Mouse (Mus musculus) brown adipose tissue, adult 24 weeks (tissue): ENCODE measurements around the gene Mob1b. TPM values are rescaled to one million over a fixed set of nuclear protein-coding genes. Genes with fewer than 3 reads are reported as not detected.

ENCODE experiments used
- H3K27ac ChIP-seq: fragments of 200-500 bp; replicated peaks from 2 replicates; pipeline ENCODE4 v1.5.1; 2012; ENCODE audit warnings: low read depth, mild to moderate bottlenecking, low read length
- H3K4me1 ChIP-seq: fragments of 200-500 bp; 2 replicates; pipeline ENCODE4 v1.6.1; 2012; ENCODE audit warnings: low read length, mixed read lengths; ENCODE audit not compliant: control insufficient read depth, insufficient read depth, insufficient read length
- H3K4me3 ChIP-seq: fragments of 200-500 bp; 2 replicates; pipeline ENCODE4 v1.5.1; 2012; ENCODE audit warnings: low read depth, mild to moderate bottlenecking, low read length, moderate library complexity; ENCODE audit not compliant: insufficient read depth
- polyA plus RNA-seq: library from polyadenylated mRNA; stranded (reverse); fragments of >200 nt; gene quantifications from 2 replicates; pipeline ENCODE4 v1.2.4, GENCODE M21; 2012; ENCODE audit not compliant: missing spikeins, insufficient read depth, insufficient read length

The Mob1b gene
- polyA plus RNA-seq, 1 experiment = 26.0 TPM

DNA sequence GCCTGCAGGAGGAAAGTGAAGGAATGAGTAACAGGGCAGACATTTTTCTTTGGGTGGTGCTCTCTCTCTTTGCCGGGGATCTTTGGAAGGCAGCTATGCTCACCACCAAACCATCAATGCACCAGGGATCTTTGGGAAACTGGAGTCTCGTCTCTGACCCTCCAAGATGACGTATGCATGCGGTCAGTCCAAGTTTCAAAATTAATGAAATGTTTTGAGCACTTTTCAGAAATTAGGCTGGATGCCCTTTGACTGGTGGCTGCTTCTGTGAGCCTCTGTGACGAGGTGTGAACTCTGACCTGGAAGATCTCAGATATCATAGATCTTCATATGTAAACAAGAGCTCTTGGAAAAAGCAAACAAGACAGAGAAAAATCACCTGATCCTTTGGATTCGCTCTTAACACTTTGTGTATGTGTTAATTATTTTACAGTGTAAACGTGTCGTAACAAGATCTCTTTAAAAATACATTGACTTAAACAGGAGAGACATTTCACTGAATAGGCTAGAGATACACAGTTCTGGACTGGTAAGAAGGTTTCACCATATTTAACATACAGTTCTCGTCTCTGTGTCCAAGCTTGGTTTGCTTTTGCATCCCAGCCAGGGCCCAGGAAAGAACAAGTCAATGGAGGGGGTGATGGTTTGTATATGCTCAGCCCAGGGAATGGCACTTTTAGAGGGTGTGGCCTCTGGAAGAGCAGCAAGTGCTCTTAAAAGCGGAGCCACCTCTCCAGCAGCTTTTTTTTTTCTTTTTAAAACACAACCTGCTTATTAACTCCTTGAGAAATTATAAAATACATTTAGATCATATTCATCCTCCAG is 29.8 kb upstream of the Mob1b start:
- Histone ChIP-seq H3K4me1 (no peaks in the 10 kb centered on the region), H3K4me3 (no peak overlapping the region), H3K27ac (no peak overlapping the region)

DNA sequence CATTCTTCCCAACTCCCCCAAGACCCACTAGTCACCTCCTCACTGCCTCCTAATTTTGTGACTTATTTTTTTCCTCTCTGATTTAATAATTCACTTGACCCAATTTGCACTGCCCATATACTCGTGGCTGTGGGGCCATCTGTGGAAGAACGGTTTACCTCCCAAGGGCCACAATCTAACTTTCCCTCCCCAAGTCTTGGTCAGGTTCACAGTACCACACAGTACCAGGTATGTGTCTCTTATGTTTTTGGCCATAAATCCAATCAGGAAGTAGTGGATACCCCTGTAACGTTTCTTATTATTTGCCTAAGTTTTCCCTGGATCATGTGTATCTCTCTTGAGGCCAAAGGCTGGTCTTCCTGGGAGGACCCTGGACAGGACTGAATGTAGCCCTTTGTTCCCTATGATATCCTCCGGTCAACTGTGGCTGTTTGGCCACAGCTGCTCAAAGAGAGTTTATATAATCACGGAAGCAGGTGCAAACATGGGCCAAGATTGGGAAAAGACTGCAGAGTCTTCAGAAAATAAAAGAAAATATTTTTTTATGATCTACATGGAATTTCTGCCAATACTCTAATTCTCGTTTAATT is 29.1 kb upstream of the Mob1b start:
- Histone ChIP-seq H3K27ac (no peak overlapping the region), H3K4me1 (no peaks in the 10 kb centered on the region), H3K4me3 (no peak overlapping the region)

DNA sequence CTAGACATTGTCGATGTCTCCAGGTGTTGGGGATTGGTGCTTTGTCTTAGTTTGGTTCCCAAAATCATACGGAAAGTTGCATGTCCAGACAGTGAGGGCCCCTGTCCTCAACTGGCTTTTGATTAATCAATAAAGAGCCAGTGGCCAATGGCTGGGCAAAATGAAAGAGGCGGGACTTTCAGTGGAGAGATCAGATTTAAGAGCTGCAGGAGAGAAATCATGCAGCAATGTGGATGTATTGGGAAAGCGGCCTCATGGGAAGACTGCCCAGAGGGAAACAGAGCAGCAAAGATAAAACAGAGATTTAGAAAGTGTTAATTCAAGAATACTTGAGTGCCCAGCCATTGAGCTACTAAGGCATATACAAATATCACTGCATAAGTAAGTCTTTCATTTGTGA is 28.1 kb upstream of the Mob1b start:
- Histone ChIP-seq H3K4me1 (no peaks in the 10 kb centered on the region), H3K4me3 (no peak overlapping the region), H3K27ac (no peak overlapping the region)

DNA sequence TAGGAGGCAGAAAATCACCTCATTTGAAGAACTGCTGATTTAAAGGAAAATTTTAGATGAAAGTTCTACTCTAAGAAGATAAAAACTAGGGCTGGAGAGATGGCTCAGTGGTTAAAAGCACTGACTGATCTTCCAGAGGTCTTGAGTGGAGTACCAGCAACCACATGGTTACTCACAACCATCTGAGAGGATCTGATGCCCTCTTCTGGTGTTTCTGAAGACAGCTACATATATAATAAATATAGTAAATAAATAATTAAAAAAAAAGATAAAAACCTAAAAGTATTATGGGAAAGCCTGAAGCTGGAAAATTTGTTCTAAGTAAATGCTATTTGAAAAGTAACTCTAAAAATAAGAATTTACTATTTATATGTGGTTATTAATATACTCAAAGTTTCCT is 27.6 kb upstream of the Mob1b start:
- no peak overlapping the region for H3K4me3 ChIP-seq
- no peak overlapping the region for H3K27ac ChIP-seq
- no peaks in the 10 kb centered on the region for H3K4me1 ChIP-seq

DNA sequence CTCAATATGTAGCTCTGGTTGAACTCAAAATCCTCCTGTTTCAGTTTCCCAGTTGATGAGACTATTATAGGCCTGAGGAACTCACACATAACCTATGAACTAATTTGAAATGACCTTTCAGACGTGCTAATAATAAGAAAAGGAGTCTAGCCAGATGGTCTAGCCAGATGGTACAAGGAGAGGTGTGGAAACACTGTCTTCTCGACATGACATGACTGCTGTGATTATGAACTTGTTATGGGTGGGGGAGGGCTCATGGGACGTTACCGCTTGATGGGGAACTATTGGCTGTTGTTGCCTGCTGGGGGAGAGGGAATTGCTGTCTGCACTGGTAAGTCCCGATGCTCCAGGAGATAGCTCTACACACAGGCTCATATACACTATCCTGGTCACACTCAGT is 23.4 kb upstream of the Mob1b start:
- H3K27ac ChIP-seq = no peak overlapping the region
- no peaks in the 10 kb centered on the region for H3K4me1 ChIP-seq
- H3K4me3 ChIP-seq = no peak overlapping the region

DNA sequence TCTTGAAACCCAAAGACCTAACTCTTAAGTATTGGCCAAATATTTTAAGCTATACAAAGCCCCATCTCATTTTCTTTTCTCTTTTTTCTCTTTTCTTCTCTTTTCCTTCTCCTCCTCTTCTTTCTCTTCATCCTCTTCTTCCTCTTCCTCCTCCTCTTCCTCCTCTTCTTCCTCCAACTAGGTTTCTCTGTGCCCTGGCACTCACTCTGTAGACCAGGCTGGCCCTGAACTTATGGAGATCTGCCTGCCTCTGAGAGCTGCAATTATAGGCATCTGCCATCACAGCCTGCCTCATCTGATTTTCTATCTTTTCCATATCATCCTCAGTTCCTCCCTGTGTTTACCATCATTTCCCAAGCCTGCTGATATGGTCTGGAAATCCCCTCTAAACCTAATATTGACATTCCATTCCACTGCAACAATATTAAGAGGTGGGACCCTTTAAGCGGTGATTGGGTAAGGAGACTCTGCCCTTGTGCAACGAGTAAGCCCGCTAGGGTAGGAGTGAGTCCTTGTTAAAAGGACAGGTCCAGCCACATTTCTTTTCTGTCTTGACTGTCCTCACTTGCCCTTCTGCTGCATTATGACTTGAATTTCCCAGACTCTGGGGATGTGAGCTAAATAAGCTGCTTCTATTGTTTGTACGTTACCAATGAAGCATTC is 21.3 kb upstream of the Mob1b start:
- Histone ChIP-seq H3K27ac (no peak overlapping the region), H3K4me1 (no peaks in the 10 kb centered on the region), H3K4me3 (no peak overlapping the region)

DNA sequence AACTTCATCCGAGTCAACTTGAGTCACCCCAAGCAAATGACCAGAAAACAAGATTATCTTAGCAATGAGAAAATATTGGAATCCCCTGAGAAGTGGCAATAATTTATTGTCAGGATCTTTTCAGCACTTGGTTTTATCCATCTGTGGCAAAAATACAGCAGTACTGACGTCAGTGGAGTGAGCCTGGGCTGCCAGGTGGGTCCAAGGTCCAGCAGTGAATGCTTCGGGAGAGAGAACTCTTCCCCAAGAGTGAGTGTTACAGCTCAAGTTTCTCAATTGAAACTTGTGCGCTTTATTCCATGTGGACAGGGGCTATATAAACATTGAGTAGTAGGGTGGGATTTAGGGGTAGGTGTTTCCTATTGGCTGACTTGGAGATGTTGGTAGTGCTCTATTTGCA is 18.6 kb upstream of the Mob1b start:
- Histone ChIP-seq H3K27ac (no peak overlapping the region), H3K4me3 (no peak overlapping the region), H3K4me1 (no peaks in the 10 kb centered on the region)

DNA sequence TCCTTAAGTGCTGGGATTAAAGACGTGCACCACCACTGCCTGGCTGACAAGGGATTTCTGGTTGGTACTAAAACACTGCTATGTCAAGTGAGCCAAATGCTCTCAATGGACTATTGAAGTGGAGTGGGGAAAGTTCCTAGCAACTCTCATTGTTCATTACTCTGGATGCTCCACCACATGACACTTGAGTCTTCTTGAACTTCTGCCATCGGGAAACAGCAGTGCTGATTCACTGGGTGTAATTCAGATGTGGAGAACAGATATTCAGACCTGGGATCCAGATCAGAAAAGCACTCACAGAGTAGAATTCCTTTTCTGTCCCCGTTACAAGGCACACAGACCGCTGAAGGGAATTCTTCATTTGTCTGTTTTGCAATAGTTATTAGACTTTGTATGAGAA is 17.1 kb upstream of the Mob1b start:
- no peaks in the 10 kb centered on the region for H3K4me1 ChIP-seq
- no peak overlapping the region for H3K4me3 ChIP-seq
- H3K27ac ChIP-seq = no peak overlapping the region

DNA sequence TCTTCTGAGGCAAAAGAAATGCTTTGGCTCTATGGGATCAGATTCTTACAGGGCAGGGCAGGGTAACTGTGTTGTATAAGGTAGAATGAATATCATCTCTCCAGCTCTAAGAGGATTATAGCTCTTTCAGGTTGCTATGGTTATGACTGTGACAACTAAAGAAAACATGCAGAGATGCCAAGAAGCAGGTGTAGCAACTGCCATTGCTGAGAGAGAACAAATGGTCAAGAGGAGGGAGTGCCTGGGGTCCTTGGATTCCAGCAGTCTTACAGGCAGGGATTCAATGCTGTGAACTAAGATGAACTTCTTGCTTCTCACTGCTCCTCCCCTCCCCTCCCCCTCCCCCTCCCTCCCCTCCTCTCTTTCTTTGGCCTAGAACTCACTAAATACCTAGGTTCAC is 9.5 kb upstream of the Mob1b start:
- Histone ChIP-seq H3K4me3 (no peak overlapping the region), H3K4me1 (no peaks in the 10 kb centered on the region), H3K27ac (no peak overlapping the region)

DNA sequence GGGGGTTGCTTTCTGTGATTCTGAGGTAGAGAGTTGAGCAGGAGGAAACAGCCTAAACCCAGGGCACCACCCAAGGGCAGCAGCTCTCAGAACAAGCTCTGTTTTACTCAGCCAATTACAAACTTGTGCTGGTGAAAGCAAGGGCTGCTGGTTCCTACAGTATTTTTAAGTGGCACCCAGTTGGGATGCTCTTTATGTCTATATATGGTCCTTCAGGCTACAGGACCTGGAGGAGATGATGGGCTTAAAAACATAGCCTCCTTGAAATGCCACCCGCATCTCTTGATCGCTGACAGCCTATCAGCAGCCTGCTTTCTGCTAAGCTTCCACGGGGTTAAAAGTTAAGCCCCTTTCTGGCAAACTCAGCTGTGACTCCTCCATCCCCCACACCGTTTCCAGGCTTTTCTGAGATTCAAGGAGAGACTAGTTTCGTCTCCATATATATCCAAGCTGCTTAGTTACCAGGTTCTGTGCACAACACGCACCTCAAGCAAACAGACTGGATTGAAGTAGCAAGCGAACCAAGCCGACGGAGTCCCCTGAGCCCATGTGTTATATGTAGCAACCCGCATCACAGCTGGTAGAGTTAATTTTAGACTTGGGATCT is 8.9 kb upstream of the Mob1b start:
- no peaks in the 10 kb centered on the region for H3K4me1 ChIP-seq
- no peak overlapping the region for H3K27ac ChIP-seq
- H3K4me3 ChIP-seq = no peak overlapping the region

DNA sequence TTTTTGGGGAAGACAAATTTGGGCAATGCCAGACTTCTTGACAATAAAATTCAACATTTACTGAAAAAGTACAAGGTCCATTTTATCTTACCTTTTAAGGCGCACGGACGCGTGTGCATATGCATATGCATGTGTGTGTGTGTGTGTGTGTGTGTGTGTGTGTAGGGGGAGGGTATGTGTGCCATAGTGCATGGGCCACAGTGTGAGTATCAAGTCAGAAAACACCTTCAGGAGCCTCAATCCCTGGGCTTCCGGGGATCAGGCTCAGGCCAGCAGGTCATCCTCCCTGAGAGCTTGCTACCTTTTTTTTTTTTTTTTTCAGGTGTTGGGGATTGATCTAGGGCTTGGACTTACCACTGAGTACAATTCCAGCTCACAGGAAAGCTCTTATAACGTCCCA is 8.3 kb upstream of the Mob1b start:
- Histone ChIP-seq H3K4me1 (no peaks in the 10 kb centered on the region), H3K4me3 (no peak overlapping the region), H3K27ac (no peak overlapping the region)

DNA sequence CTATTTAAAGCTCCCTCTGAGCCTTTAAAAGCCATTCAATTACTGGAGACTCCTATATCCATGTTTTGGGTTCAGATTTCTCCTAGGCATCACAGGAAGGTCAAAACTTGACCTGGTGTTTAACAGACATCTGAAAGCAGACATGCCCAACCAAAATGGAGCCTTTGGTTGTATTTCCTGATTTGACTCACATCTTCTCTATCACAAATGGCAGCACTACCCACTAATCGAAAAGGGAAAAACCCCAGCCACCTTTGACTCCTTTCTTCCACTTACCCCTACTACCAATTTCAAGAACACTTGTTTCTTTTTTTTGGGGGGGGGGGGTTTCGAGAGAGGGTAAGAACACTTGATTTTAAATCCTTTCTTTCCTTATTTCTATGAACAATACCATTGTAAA is 3.7 kb upstream of the Mob1b start:
- Histone ChIP-seq H3K27ac (no peak overlapping the region), H3K4me1 (0 out of 2 replicates have a peak, but pooled peaks cover 3% of the 10 kb centered on the region), H3K4me3 (no peak overlapping the region)

DNA sequence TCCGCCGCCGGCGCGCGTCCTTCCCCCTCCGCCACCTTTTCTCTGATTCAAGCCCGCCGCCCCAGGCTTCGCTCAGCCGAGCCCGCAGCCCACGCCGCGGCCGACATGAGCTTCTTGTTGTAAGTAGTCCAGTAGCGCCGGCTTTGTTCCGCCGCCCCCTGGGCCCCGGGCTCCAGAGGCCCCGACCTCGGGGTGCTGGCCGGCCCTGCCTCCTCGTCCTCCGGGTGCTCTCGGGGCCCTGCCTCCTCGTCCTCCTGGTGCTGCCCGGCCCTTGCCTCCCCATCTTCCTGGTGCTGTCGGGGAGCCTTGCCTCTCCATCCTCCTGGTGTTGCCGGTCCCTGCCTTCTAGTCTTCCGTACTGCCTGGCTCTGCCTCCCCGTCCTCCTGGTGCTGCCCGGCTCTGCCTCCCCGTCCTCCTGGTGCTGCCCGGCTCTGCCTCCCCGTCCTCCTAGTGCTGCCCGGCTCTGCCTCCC is 384 bp downstream of the Mob1b start:
- Histone ChIP-seq H3K27ac (peak overlapping the region; percentile 72), H3K4me1 (peaks cover 9% of the 10 kb centered on the region; the same call in 1 of the 2 replicates), H3K4me3 (peak overlapping the region; percentile 77)

DNA sequence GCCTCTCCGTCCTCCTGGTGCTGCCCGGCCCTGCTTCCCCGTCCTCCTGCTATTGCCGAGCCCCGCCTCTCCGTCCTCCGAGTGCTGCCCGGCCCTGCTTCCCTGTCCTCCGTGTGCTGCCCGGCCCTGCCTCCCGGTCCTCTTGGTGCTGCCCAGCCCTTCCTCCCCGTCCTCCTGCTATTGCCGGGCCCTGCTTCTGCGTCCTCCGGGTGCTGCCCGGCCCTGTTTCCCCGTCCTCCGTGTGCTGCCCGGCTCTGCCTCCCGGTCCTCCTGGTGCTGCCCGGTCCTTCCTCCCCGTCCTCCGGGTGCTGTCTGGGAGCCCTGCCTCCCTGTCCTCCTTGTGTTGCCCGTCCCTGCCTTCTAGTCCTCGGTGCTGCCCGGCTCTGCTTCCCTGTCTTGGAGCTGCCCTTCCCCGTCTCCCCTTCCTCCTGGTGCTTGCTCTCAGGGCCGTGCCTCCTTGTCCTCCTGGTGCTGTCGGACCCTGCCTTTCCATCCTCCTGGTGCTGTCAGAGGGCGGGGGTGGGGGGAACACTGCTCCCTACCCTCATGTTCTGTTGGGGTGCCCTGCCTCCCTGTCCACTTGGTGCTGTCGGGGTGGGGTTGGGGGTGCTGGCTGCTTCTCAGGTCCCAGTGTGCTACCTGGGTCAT is 1.0 kb downstream of the Mob1b start:
- Histone ChIP-seq H3K4me3 (peak overlapping the region; percentile 77), H3K27ac (peak overlapping the region; percentile 72), H3K4me1 (peaks cover 9% of the 10 kb centered on the region; the same call in 1 of the 2 replicates)

DNA sequence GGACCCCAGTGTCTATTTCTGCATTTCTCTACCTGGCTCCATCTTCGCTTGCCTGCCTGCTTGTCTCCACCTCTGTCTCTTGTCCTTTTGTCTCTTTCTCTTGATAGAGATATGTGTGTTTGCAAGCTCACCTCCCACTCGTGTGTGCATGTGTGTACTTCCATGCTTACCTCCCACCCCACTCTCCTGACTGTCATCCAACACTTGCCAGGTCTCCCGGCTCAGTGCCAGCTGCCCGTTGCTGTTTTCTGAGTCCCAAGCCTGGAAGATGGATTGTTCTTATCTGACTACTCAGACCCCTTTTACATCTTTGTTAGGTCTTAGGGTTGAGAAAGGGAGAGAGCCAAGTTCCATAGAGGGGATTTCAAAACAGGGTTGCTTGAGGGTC is 1.6 kb downstream of the Mob1b start:
- Histone ChIP-seq H3K4me3 (peak overlapping the region; percentile 77), H3K4me1 (peaks cover 9% of the 10 kb centered on the region; the same call in 1 of the 2 replicates), H3K27ac (no peak overlapping the region)
